Mouse (Mus musculus) spleen, postnatal 10 days (tissue): ENCODE measurements around the gene Trpm3.

Source experiments
- DNase-seq, 2 experiments: peaks; one replicate each; pipeline ENCODE4 v3.0.0; 2021 to 2022; ENCODE audit warnings: low spot score in 2 of 2

Trpm3 gene

DNA sequence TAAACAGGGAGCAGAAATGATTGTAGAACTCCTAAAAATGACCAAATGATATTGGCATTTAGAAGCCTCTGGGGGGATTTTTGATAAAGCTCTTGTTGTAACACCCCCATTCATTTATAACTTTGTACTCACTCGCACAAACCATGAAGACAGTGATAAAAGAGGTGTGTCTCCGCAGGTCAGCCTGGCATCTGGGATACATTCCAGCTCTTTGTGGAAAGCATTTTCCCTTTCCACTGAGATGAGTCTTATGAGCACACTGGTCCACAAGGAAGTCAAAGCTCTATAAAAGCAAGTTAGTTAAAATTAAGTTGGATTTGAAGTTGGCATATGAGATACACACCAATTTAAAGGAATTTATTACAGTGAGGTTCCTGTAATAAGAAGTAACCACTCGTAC is 600.4 kb downstream of the Trpm3 start:
- DNase-seq, result no peak

DNA sequence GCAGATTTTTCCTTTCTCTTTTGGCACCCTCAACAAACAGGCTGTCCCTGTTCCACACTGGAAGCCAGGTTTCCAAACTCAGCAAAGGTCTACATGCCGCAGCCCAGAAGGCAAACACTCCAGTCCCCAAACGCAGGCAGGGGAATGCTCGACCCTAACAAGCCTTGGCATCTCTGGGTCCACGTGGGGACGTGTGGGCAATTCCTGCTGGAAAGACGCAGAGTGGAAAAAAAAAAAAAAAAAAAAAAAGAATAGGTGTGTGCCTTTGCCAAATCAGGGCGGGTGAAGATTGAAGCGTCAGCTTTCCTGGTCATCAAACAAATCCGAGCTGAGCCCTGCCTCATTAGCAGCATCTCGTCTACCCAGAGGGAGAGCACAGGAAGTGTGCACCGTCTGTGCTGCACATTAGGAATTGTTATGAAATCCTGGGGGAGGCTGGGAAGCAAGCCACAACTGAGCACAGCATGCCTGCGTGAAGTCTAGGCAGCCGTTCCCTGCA is 614.5 kb downstream of the Trpm3 start:
- DNase-seq, result no peak

DNA sequence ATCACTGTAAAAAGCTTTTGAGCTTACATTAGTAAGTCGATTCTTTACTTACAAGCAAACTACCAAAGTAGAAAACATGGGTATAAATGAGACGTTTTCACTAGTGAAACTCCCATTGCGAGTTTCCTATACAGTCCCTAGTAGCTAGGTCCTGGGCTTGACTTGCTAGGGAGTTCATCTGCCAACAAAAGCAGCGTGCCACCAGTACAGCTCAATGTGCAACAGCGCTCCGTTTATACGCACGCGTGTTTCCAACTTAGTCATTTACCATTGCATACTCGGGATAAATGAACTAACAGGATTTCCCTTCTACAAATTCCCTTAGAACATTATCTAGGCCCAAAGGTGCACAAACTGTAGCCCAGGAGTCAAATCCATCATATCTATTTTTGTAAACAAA is 615.2 kb downstream of the Trpm3 start:
- DNase-seq, result no peak

DNA sequence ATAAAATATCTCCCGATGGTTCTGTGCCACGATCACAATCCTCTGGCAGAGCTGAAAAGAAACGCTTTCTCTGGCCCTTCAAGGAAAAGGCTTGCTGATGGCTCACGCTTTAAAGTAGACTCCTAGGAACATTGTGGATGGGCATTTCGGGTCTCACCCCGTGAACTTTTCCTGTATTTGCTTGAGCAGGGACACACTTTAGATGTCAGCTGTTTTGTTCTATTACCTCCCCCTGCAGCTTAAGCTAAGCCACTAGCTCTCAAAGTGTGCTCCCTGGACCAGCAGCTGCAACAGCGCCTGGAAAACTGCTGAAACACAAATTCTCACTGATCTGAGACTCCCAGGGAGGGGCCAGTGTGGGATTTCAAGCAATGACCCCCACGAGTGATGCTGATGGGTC is 615.7 kb downstream of the Trpm3 start:
- DNase-seq, result no peak

DNA sequence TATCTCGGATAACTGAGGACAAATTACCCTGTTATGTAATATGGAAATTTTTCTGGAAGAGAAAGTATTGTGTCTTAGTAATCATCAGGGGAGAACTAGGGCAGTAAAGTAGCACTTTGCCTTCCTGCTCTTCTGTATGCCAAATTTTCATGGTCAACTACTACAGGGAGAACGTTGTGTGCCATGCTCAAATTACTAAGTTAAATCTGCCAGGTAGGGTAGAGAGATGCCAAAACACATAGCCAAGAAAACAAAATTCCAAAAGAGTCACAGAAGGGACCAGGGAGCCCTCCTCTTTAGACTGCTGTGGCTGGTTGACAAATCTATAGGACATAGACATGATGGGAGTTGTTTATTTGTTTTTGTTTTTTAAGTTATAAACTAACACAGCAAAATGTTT is 619.6 kb downstream of the Trpm3 start:
- no peak for DNase-seq

DNA sequence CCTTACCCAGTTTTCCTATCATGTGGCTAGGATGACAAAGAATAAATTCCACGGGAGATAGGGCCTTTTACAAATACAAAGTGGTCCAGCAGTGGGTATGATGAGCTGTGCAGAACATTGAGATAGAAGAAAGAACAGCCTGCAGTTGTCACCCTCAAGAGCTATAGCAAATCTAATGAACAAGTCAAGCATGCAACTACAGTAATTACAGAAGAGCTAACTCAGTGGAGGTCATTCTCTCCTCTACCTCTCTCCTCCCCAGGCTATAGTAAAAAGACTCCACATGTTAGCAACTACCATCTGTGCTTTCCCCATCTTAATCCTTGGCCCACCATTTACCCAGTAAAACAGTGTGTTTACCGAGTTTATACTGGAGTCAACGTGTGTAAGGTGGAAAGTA is 629.4 kb downstream of the Trpm3 start:
- no peak for DNase-seq

DNA sequence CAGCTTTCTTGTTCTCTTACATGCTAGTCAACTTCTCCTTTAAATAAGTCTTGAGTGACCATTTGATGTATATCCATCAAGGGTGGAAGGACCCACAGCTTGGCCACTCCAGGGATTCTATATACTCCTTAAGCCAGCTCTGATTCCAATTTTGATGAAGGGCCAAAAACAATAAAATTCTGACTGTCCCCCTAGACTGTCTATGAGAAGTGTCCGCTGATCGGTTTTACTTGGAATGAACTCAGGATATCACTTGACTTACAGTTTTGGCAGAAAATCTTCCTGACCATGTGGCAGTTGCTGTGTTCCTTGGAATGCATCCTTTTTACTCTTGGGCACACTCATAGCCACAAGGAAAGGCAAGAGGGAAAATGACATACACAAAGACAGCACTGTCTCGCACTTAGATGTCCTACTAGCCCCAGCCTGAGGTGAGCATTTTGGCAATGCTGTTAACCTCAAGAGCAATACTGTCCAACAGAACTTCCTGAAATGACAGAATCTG is 636.4 kb downstream of the Trpm3 start:
- DNase-seq, result no peak

DNA sequence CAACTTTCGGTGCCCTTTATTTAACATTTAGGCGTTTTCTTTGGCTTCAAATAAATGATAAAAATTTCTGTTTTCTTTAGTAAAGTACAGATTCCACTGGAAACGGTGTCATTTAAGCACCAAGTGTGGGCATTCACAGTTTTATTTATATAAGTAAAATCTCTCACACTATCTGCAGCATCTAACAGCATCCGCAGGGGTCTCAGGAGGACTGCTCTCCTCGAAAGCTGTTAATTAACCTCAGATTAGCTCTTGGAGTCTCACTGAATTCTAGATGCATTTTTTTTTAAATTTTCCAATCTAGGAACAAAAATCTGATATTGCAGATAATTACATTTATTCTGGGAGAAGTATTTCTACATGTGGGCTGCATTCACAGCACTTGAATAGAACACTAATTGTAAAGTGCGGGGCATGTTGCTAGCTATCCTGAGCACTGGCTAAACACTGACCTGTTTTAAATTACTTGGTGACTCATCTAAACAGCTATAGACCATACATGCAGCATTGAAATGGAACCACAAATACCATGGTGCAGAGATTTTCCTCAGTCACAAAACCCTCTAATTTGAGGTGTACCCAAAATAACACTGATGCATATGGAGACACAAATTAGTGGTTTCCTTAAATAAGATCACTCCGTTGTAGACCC is 641.5 kb downstream of the Trpm3 start:
- DNase-seq, result no peak

DNA sequence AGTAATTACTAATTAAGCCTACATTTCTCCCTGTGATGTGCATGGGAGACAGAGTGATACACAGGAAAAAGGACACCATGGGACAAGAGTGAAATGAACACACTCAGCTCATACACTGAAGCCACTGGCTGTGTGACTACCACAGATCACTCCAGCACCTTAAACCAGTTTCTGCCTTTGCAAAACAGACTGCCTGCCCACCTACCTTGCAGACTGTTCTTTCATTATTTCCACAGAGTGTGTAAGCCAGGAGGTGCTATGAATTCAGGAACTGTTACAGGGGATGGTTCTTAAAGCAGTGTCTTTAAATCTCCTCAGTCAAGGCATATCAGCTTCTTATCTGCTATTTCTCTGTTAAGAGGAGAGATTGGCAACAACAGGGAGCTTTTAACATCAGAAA is 642.7 kb downstream of the Trpm3 start:
- DNase-seq, result no peak

DNA sequence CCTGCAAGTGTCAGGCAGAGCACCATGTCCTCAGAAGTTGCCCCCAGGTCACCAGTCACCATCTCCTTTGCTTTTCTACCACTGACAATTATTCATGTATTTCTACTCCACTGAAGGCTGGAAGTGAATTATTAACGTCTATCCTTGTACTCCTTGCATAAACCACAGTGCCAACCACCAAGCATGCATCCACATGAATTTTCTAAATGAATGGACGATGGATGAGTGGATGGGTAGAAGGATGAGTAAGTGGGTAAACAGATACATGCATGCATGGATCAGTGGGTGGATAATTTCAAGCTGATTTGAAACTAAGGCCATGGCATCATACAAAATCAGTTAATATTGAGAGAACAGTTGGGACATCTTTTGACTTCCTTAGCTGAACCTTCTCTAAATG is 644.9 kb downstream of the Trpm3 start:
- DNase-seq, result no peak

DNA sequence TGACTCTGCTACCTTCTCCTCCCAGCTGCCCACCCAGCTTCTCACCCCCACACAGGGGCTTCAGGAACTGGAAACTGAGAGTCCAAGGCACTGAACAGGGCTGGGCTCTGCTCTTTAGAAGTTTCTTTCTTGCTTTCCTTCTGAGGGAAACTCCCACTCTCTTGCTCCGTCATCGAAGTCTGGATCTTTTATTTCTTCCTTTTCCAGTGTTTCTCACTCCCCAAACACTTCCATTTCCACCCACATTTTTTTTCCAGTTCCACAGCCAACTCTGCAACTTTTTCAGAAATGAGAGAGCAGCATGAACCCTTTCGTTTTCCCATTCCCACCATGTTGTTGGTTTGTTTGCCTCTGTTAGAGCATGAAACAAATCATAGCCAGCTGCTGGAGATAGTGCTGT is 650.9 kb downstream of the Trpm3 start:
- DNase-seq, result no peak

DNA sequence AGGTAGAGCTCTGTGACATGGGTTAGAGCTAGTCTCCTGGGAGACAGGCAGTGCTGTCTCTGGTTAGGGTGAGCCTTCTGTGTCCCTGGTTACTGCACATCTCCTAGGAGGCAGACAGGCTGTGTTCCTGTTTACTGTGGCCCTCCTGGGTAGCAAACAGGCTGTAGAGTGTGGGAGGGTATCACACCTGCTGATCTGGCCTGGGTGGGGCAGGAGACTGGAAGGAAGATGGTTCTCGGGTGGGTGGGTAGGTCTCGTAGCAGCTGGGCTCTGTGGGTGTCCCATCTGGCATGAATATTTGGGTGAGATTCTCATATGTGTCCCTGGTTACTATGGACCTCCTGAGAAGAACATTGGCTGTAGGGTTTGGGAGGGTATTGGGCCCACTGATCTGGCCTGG is 658.1 kb downstream of the Trpm3 start:
- no peak for DNase-seq

DNA sequence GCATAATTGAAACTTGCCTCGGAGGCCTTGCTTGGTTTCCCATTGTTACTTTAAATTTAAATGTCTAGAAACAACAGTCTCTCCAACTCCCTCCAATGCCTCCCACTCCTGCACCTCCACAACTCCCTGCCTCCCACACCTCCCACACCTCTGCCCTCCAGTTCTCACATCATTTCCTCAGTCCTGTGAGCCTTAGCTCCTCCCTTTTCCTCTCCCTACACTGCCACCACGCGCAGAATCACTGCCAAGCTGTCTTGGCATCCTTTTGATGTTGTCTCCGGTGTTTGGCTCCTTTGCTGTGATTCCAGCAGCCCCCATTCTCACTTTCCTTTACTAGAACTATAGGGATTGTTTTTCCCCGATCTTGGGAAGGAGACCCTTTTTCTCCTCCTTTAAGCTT is 661.6 kb downstream of the Trpm3 start:
- DNase-seq, result no peak

DNA sequence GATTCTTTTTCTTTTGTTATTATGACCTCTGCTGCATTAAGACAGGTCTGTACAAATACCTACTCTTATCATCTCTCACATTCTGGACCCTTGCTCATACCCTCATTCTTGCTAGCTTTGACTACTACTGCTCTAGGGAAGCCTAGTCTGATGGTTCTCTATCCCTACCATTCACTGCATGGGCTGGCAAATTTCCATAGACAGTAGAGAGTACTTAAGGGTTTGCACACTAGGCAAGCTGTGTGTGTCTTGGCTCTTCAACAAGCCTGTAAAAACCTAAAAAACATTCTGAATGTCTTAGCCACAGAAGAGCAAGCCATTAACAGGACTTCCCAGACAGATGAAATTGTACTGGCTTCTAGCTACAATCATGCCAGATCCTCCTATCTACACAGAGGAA is 664.5 kb downstream of the Trpm3 start:
- DNase-seq, result no peak

DNA sequence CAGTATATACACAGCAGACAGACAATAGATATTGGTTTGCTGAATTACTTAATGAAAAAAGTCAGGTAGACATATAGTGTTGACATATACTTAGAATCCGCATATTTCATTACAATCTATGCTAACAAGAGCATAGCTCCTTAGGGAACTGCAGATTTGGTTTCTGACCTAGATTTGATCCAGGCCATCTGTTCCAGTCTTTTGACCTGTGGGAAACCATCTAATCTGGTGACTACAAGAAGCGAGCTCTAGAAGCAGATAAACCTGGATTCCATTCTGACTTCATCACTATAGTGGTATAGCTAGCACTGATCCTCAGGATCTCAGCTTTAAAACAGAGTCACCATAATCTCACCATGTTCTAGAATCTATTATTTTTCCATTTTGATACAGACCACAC is 665.5 kb downstream of the Trpm3 start:
- DNase-seq, result no peak

DNA sequence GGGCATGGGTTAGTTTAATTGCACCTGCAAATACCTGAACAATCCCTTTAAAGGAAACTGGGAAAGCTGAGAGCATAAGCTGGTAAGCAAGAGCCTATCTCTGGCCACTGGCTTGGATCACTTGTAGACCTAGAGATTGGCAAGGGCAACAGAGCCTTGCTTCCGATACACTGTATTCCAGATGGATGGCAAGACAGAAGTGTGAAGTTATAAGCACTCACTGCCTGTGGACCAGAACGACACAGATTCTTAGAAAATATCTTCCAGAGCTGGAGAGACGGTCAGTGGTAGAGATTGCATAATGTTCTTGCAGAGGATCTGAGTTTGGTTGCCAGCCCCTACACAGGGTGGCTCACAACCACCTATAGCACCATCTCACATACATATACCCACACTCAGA is 671.4 kb downstream of the Trpm3 start:
- no peak for DNase-seq

DNA sequence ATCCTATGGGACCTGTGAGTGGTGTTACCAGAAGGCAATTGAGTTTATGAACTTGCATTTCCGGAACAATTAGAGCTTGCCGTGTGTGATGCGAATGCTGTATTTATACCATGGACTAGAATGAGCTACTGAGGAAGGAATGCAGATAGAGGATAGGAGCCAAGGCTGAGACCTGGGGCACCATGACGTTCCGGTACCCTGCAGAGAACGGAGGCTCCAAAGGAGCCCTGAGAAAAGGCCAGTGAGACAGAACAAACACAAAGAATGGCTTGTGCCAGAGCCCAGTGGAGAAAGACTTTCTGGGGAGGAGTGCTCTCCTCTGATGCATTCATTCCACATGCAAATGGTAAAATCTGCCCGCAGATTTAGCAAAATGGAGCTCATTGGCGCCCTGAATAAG is 682.9 kb downstream of the Trpm3 start:
- DNase-seq, result no peak

DNA sequence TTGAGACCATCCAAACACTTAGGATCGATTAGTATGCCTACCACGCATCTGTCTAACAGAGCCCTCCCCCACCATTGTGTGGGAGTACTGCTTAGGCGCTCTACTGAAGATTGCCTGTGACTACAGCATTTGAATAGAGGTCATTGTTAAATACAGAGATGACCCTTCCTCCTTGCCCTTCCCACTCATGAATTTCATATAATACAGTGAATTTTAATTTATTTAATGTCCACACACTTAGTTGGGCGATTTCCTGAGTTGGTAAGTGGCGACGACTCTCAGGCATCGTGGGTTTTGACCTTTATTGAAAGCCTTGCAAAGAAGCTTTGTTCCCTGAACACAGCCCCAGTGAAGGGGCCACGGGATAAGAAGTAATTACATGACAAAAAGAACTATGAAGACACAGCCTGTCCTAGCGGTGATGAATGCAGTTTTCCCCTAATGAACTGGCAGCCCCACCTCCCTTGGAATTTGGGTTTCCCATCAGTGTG is 684.7 kb downstream of the Trpm3 start:
- no peak for DNase-seq

DNA sequence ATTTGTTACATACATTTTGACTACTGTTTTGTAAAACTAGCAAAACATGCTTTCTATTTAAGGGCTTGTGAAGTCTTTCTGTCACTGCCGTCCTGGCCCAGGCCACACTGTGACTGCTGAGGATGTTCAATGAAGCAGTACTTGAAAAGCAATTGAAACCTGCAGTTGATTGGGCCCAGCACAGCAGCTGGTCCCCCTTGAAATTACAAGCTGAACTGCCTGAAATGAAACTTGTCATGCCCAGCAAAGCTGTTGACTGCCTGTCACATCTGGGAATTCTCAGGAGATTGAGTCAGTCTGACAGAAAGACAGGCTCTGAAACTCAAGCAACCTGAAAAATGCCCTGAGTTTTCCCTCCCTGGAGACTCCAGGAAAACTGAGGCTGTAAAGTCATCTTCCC is 687.0 kb downstream of the Trpm3 start:
- no peak for DNase-seq

DNA sequence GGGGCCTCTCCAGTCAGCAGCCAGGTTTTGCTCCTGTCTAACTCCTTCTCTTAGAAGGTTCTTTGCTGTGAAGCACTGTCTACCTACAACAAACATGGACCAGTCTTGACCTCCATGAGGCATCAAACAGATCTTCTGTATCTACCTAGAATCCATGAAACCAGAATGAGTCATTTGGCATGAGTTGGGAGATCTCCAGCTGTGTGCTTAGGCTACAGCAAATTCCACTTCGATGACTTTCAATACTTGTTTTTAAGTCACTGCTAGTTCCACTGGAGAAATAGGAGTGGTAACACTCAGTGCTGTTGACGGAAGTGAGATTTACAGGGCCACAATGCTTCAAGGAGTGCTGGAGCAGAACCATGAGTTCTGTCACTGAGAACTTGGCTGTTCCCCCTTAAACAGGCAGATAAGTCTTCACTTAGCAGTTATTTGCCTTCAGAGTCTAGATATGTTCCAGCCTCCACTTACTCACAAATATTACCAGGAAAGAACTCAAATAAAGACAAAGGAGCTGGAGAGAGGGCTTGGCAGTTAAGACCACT is 689.4 kb downstream of the Trpm3 start:
- DNase-seq, result no peak

DNA sequence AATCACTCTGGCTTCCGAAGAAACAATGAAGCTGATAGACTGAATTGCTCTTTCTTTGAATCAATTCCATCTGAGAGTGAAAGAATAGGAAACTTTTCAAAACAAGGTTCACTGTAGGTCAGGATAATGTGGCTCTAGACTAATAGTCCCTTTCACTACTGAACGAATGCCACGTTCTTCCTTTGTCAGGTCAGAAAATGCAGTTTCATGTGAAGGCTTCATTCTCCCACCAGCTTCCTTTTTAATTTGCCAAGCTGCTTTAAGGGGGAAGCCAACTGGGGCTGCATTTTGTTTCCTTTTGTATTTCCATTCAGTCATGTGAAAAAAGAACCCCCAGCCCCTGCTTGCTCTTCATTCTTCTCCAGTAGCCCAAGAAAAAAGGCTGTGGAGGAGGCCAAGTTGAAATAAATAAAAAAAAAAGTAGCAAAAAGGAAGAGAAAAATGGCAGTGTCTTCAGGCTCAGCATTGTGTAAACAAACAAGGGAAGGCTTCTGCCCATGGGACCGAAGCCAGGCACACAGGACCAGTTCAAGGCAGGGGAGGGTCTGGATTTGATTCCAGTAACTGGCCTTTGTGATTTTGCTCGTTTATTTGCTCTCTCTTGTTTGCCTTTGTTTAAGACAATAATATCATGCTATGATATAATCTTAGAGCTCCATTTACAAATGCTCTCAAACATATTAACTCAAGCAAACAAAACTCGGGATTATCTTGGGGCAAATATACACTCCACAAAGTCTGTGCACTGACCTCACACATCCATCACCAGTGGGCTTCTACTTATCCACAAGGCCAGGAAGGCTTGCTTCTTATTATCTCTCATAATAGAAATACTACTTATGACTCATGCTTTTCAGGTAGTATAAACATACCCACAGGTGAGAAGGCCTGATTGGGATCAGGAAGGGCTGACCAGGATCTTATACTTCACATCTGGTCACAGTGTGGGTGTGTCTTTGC is 702.5 kb downstream of the Trpm3 start:
- DNase-seq, result no peak

DNA sequence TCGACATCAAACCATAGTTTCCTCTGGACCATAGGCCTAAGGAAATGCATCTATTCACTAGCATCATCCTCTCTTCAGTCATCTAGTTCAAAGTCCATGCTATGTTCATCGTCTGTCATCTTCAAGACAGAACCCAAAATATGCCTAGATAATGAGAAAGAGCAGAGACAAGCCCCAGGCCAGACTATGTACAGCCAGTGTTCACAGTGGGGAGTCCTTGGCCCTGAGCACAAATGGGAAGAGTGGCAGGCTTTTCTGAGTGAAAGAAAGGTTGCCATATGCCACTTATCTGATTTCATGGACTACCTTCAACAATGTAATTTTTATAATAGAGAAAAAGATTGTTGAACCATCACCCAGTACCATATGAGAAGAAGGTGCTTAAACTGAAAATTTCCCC is 703.9 kb downstream of the Trpm3 start:
- no peak for DNase-seq

DNA sequence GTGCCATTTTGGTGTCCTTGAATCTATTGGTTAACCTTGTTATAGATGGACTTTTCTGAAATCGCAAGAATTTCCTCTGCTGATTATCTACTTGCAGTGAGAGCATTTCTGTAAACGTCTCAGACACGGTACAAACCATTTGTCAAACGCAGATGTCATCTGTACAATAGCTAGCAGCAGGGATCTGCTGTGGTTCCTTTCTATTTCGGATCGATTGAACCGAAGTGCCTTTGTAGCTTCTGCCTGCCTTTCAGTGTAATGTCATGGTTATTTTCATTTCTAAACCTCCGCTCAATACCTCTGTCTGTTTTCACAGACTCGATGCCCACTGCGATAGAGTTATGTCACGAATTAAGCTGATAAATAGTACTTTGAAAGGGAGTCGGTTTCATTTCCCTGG is 708.9 kb downstream of the Trpm3 start:
- no peak for DNase-seq
